Mouse (Mus musculus) heart, adult 2 months (tissue): Measurements from ENCODE around the gene Ralgps1.

Experiments
- CTCF ChIP-seq: fragments of 200-600 bp; IDR thresholded peaks from 2 replicates; pipeline ENCODE4 v1.8.1; 2022; ENCODE audit warnings: antibody characterized with exemption, mild to moderate bottlenecking, moderate library complexity
- POLR2A ChIP-seq: fragments of 200-500 bp; IDR thresholded peaks from 2 replicates; pipeline ENCODE4 v1.6.1; 2011; ENCODE audit warnings: mild to moderate bottlenecking, low read depth, low read length, control low read depth; ENCODE audit not compliant: insufficient read depth

DNA sequence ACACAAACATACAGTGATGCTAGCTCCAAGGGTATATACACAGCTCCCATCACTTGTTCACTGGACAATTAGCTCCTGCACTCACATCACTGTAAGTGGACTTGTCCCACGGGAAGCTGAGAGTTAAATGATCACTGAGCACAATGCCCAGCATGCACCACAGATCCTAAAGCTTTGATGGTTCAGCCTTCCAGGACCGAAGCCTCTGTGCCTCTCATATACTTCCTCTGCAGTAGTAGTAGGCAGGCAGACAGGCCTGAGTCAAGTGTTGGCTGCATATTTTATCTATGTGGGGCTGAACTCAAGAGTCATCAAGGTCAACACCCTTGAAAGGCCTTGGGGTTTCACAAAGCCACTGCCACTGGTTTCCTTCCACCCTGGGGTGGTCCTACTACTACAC lies 49.6 kb downstream of the Ralgps1 start:
- no peak for TF ChIP-seq CTCF
- TF ChIP-seq POLR2A, result no peak
